Mouse (Mus musculus) yolk sac, embryonic 10.5 days (tissue): ENCODE measurements around the gene Dusp28.
A peak's percentile ranks its signal among the peaks of the same experiment; 100 is the strongest.

Experiments
- DNase-seq: peaks from one replicate; pipeline ENCODE4 v3.0.0-alpha.2; 2017; ENCODE audit warnings: low spot score

Dusp28 gene

DNA sequence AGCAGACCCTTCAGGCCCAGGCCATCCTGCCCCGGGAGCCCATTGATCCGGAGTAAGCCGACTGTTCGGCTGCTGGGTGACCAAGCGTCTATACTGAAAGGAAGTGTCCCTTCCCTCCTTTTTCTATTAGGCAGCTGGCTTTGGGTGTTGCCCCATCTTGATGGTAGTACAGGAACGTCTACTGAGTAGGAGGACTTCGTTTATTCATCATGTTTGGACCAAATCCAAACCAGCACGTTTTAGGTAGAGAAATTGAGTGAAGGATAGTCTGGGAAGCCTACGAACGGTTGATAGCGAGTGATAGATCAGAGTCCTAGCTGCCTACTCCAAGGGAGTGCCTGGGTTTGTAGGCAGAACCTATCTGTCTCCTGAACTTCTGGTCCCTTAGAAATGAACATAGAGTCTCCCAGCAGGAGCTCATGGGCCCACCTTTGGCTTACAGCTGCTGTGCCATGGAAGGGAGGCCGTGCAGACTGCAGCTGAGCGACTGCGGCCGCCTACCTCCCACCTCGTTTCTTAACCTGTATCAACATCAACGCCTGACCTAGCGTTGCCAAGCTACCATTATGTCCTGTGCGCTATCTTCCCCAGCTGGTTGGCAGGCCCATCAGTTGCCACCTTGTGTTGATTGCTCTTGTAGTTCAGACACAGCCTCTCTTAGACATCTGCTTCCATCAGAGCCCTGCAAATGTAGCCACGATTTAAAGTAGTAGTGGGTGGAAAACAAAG is 1.0 kb downstream of the Dusp28 start:
- DNase-seq = no peak

DNA sequence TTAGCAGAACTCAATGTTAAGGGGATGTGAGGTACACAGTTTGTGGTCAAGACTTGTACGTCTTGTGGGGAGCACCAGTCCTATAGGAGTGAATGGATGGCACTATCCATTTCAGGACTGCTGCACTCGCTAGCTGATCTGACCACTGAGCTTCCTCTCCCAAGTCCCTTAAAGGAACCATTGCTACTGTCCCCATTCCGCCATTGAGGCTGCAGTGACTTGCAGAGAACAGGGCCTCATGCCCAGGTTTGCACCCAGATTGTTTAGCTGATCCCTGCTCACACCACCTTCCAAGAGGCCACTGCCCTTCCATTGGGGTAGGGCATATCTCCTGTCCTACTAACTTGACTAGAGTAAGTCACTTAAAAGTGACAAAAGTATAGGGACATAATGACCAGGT is 1.9 kb downstream of the Dusp28 start:
- no peak for DNase-seq

DNA sequence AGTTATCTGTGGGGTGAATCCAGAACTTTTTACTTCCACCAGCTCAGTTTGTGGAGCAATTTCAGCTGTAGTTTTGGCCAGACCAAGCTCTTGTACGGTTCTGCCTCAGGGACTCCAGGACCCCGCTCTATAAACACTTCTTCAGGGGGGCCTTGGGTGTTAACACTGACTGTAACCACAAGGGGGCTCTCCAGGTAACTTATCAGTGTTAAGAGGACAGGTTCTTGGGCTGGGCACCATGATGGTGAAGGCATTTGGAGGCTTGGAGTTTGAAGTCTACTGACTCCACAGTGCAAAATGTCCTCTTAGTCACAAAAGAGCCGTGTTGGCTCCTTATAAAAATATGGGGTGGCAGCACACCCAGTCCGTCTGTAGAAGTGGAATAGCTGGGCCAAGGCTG is 2.3 kb downstream of the Dusp28 start:
- DNase-seq = peak; percentile 47

DNA sequence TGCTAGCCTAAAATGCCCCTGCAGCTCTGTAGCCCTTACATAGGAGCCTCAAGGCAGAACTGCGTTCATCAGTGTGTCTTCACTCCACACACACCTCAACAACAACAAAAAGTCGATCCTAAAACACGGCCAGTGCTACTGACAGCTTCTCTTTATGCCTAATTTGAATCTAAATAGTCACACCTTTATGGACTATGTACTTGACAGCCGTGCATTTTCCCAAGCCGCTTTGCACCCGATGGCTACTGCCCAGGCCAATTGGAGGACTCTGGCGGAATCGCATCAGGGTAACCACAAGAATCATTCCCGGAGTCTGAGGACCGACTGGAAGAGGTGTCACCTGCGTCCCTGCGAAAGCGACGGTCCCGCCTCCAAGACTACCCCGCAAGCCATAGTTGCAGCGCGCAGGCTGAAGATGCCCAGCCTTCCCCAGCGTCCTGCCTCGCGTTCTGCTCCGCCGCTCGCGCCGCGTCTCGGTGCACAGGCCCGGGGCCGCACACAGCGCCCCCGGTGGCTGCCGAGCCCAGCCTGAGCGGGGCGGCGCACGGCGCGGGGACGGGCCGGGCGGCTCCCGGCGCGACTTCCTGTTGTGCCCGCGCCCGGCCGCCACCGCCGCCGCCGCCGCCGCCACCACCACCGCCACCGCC is 3.6 kb downstream of the Dusp28 start, which contains the start of gene Rnpepl1:
Gene Rnpepl1 (plus strand): TSS at position 545 of the 647 bp plus-strand sequence.
- DNase-seq = peak; percentile 76

DNA sequence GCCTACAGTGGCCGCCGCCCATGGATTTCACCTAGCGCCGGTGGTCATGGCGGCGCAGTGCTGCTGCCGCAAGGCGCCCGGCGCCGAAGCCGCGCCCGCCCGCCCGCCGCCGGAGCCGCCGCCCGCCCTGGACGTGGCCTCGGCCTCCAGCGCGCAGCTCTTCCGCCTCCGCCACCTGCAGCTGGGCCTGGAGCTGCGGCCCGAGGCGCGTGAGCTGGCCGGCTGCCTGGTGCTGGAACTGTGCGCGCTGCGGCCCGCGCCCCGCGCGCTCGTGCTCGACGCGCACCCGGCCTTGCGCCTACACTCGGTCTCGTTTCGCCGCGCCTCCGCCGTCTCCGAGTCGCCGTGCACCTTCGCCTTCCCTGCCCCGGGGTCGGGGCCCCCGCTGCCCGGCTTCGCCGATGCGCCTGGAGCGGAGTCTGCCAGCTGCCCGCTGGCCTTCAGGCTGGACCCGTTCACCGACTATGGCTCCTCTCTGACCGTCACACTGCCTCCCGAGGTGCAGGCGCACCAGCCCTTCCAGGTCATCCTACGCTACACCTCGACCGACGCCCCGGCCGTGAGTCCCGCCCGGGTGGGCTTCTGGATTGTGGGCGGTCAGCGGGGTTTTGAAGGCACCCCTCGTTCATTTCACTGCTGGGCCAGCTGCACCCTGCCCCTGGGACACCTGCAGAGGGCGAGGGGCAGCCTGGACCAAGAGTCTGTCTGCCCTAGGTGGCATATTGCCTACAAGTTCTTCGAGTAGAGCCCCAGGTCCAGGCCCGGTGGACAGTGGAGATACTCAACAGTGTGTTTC is 4.3 kb downstream of the Dusp28 start:
- DNase-seq = peak; percentile 48

DNA sequence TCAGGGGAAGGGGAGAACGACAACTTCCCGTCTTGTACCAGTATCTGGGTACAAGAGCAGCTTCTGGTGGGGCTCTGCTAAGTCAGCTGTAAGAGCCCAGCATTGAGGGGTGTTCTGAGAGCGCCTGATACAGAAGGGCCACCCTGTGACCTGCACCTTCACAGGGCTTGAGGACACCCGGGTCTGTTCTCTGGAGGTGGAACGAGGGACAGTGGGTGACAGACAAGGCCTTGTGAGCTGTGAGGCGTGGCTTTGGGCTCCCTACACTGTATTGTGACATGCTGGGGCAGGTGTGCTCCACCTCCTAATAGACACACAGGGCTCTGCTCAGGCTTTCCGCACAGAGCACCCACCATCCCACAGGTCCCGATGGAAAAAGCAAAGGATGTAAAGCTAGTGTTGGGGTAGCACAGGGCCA is 4.9 kb downstream of the Dusp28 start:
- peak; percentile 72 for DNase-seq

DNA sequence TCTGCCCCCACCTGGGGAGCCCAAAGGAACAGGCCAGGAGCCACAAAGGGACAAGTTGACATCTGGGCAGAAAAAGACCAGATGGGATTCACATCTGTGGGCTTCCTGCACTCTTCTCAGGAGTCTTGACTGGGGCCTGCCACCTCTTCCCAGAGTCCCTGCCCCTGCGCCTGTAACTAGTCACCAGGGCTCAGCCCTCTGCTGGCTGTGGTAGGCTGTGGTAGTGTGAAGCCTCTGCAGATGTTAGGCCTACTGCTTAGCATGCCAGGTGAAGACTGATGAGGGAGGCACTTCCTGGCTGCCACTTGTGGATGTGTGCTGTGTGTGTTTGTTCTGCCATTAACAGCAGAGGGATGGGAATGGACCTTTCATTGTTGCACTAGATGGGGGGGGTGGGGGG is 5.5 kb downstream of the Dusp28 start:
- DNase-seq = no peak

DNA sequence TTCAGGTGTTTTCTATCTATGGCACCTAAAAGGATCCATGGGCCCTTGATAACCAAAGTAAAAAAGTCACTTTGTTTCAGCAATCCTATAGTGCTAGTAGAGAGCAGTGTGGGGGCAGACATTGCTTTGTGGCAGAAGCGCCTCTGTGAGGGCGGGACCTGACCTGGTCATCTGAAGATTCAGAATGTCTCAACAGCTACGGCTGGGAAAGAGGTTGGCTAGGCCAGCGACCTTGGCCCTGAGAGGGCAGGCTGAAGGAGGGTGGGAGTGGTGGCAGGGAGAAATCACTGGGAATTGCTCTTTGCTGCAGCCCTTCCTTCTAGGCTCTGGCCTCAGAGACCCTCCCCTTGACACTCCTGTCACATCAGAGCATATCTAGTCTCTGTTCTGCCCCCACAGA is 7.5 kb downstream of the Dusp28 start:
- DNase-seq = no peak

DNA sequence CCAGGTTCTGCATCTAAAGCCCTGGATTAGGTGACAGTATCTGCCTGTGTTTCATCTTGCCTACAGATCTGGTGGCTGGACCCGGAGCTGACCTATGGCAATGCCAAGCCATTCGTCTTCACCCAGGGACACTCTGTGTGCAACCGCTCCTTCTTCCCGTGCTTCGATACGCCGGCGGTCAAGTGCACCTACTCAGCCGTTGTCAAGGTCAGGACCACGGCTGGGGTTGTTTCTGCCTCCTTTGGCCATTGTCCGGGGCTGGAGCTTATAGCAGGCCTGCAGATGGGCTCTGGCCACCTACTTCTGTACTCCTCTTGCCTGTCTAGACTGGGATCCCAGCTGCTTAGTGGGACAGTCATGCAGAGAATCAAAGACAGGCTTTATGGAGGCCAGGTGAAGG is 8.2 kb downstream of the Dusp28 start:
- no peak for DNase-seq

DNA sequence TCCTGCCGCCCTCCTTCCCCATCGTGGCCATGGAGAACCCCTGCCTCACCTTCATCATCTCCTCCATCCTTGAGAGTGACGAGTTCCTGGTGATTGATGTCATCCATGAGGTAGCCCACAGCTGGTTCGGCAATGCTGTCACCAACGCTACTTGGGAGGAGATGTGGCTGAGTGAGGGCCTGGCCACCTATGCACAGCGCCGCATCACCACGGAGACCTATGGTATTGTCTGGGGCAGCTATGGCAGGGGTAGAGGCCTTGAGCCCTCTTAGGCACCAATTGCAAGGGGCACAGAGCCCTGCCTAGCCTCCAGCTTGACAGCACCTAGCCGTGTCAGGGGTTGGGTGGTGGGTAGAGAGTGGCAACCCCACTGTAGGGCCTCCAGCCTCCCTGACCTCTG is 9.9 kb downstream of the Dusp28 start:
- no peak for DNase-seq

DNA sequence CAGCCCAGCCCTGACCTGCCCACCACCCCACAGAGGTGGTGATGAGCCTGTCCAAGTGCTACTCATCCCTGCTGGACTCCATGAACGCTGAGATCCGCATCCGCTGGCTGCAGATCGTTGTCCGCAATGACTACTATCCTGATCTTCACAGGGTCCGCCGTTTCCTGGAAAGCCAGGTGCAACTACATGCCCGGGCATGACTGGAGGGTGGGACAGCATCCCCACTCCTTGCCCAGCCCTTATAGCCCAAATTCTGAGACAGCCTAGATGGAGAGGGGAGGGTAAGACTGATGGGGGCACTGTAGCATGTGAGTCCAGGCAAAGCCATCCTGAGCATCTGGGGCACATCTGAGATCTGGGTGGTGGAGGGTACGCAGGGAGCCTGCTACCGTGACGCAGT is 12.4 kb downstream of the Dusp28 start:
- no peak for DNase-seq

DNA sequence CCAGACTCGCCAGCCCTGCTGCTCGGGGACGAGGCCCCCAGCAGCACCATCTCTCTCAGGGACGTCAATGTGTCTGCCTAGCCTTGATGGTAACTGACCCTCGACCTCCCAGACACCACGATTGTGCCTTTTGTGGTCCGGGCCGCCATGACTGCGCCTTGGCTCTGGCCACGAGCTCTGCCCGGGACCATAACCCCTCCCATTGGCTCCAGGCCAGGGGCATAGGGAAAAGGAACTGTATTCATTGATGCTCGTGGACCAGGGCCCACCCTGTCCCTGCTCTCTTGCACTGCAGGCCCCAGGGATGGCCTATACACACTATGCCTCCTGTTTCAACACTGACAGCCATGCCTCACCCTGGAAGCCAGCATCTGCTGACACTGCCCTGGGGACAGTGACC is 13.0 kb downstream of the Dusp28 start:
- DNase-seq = no peak

DNA sequence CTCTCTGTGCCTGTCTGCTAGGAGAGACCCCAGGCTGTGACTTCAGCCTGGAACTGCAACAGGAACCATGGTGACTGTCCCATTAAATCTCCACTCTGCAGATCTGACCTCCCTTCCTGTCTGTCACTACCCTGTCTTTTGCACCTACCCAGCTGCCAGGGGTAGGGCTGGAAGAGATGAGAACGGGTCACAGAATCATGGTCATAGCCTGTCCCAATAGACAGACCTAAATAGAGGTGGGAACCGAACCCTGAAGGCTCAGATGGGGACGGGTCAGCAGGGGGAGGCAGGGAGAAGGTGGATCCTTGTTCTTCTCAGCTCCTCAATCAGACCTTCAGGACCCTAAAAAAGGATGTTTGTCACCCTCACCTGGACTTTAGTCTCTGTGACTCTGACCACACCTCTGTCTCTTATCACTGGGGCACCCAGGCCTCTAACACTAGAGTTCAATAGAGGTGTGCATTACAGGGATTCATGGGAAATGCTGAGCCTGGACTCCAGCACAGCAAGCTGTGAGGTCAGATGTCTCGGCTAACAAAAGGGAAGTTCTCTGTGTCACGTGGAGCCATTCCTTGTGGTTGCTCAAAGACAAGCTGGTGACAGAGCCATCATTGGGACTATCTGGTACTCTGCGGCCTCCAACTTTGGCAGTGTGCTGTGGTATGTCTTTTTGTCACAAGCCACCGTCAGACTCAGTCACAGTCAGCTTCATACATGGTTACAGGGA is 13.9 kb downstream of the Dusp28 start:
- peak; percentile 78 for DNase-seq

DNA sequence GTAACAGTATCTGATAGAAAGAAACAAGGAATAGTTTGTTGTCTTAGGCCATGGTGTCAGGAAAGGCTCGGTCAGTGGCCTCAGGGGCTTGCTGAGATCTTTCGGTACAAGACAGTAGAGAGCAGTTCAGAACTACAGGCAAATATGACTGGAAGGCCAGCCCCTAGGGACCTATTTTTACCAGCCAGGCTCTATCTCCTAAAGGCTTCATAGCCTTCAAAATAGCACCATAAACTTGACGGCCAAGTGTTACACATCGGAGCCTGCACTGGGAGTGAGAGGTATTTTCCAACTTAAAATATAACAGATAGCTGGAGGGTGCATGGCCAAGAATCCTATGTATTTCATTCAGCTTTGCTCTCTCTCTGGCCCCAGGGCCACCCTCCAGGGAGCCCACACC is 14.7 kb downstream of the Dusp28 start:
- DNase-seq = no peak

DNA sequence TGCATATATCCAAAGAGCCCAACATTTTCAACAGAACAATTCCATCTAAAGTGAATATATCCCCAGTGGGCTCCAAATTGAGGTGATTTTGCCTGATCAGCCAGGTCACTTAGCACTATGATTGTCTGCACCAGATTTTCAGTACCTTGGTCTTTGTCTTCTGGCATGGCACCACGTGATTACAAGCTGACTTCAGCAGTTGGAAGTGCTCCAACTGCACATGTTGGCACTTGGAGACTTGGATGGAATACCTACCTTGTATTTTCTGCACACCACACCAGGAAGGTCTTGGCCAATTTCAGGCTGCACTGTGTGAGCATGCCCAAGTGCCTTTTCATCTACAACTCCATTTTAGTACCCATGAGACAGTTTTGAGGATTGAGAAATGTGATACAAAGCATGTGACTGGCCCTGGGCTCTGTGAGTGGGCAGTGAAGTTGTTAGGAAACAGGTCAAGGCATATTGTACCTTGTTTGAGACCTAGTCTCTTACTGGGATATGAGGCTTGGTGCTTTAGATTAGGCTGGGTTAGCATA is 23.5 kb downstream of the Dusp28 start:
- DNase-seq = no peak

DNA sequence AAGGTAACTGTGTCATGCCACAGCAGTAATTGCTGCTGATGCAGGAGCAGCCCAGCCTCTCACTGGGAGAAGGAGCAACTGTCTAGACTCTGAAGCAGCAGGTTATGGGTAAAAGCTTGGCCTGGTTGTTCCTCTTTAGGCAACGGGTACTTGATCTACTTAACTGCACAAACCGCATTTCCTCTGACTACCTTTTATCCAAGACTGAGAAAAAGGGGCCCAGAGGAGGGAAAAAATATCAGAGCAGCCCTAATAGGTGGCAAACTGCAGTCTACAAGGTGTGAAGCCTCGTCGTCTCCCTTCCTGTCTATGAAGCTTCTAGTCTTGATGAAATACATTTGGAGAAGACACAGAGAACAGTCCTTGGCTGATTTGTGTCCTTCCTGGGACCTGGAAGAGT is 26.8 kb downstream of the Dusp28 start:
- no peak for DNase-seq

DNA sequence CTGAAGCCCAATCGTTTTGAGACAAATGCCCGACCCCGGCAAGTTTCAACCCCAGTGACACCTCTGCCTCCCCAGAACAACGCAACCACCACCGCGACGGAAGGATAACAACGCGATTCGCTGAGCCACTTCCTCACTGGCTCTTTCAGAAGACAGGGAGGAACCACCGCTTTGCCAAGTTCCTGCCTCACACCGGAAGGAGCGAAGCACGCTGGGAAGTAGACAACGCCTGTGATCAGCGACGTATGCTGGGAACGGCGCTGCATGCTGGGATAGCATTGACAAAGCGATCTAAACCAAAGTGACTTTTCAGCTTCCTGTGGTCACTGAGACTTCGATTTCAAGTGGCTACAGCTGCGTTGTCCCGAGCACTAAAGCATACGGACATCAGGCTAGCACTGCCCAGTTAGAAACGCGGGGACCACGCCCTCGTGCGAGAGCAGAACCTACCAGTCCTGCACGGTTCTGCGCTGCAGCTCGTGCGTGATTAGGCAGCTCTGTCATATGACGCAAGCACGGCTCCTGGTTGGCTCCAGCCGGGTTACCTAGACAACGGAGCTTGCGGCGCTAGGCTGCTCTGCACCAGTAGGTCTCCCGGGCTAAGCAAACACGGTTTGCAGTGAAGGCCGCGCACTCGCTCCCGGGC is 27.5 kb downstream of the Dusp28 start, which contains the start of gene Capn10:
Gene Capn10 (plus strand): TSS at position 195 of the 646 bp plus-strand sequence.
- peak; percentile 96 for DNase-seq

DNA sequence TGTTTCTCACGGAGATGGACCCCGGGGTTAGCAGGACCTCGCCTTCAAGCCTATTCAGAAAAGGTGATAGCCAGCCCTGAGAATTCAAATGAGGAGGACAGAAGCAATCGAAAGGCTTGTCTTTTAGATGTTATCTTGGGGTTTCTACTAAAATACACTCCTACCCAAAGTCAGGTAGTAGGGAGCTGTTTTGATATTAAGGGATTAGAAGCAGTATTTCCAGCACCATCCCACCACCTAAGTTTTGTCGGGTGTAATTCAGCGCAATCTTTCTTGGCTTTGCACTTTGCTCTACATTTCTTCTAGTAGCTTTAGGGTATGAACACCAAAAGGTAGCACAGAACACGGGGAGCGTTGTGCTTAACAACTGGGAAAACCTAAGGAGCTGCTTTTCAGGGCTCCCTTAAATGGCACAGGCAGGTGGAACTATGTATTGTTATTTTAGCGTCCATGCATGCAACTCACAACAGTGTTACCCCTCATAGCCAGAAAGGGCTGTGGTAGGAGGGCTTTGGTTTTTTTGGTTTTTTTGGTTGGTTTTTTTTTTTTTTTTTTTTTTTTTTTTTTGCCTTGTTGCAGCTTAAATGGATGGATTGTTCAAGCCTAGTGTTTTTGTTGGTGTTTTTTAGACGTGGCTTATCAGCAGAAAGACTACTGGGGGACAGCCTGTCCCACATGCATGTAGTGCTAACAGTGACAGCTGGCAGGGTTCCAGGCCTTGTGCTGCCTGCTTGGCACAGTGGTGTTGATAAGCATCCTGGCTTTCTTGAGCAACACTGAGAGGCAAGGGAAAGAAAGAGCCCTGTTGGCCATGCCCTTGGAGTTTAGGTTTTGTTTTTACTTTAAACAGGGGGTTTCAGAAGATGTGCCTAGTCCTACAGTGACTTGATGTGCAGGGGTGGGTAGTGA is 28.5 kb downstream of the Dusp28 start:
- no peak for DNase-seq

DNA sequence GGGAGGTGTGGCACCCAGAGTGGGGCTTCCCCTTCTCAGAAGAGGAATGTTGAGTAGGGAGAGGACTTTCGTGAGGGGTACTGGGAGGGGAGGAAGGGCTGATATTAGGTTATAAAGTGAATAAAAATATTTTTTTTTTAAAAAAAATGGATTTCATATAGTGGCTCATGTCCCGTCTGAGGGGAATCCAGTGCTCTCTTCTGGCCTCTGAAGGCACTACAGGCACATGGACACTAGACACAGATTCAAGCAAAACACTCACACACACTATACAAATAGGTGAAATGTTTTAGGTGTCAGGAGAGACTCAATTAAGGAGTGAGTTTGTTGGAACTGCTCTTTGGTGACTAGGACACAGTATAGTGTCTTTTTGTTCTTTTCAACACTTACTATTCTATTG is 29.2 kb downstream of the Dusp28 start:
- DNase-seq = no peak

DNA sequence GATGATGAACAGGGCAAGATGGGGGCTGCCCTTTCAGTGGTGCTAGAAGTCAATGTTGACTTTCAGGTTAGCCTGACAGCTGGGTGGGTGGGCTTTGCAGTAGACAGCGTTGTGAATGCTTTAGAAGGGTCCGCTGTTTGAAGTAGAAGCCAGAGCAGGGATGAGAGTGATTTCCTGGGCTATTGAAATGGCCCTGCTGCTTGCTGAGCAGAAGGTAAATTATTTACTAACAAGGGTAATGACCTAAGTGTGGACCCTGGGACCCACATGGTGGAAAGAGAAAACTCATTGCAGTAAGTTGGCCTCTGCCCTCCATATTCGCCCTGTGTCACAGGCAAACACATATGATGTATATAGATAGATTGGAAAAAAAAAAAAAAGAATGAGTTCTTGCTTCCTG is 29.7 kb downstream of the Dusp28 start:
- peak; percentile 65 for DNase-seq
